Mouse (Mus musculus) midbrain, embryonic 11.5 days (tissue): ENCODE measurements around the gene Syngr2. TPM values are rescaled to one million over a fixed set of nuclear protein-coding genes. Genes with fewer than 3 reads are reported as not detected.
A peak's percentile ranks its signal among the peaks of the same experiment; 100 is the strongest.

Experiments used
- ATAC-seq: fragments of 200-750 bp; cut with Nextera tagmentation; 2 replicates; pipeline ENCODE4 v1.8.0; 2017; ENCODE audit warnings: moderate TSS enrichment, moderate library complexity; ENCODE audit not compliant: low FRiP score
- DNase-seq: peaks from one replicate; pipeline ENCODE4 v3.0.0; 2015; ENCODE audit warnings: low spot score; ENCODE audit errors: missing footprints
- H3K27ac ChIP-seq: fragments of 300-500 bp; sonication (generic); 2 replicates; pipeline ENCODE4 v1.5.1; 2014; ENCODE audit warnings: low read depth, low read length
- H3K27me3 ChIP-seq: fragments of 300-500 bp; sonication (generic); 2 replicates; pipeline ENCODE4 v1.6.1; 2014; ENCODE audit warnings: mild to moderate bottlenecking, low read length, moderate library complexity, mixed read lengths; ENCODE audit not compliant: control insufficient read depth, insufficient read depth
- H3K36me3 ChIP-seq: fragments of 300-500 bp; sonication (generic); 2 replicates; pipeline ENCODE4 v1.6.1; 2014; ENCODE audit warnings: mild to moderate bottlenecking, low read length, moderate library complexity, mixed read lengths; ENCODE audit not compliant: control insufficient read depth, insufficient read depth
- H3K4me1 ChIP-seq: fragments of 300-500 bp; sonication (generic); 2 replicates; pipeline ENCODE4 v1.6.1; 2014; ENCODE audit warnings: low read length; ENCODE audit not compliant: control insufficient read depth, insufficient read depth
- H3K4me2 ChIP-seq: fragments of 300-500 bp; sonication (generic); 2 replicates; pipeline ENCODE4 v1.6.1; 2014; ENCODE audit warnings: mild to moderate bottlenecking, moderate library complexity
- H3K4me3 ChIP-seq: fragments of 300-500 bp; sonication (generic); 2 replicates; pipeline ENCODE4 v1.5.1; 2014; ENCODE audit warnings: low read depth, low read length
- H3K9ac ChIP-seq: fragments of 300-500 bp; sonication (generic); 2 replicates; pipeline ENCODE4 v1.6.1; 2014; ENCODE audit warnings: low read length
- H3K9me3 ChIP-seq: fragments of 300-500 bp; sonication (generic); 2 replicates; pipeline ENCODE4 v1.6.1; 2016; ENCODE audit warnings: low read length; ENCODE audit not compliant: control insufficient read depth
- WGBS: fragments of 180-500 bp; shearing (Covaris S2); extraction: QIAGEN DNeasy Blood & Tissue Kit; methylation state at CpG from one replicate; pipeline ENCODE4 v1.1.7; 2014; 5-methylcytosine and 5-hydroxymethylcytosine counted together
- polyA plus RNA-seq: library from polyadenylated mRNA; unstranded; fragments of >200 nt; fragmentation: Nextera tagmentation; extraction: Ambion mirVana; gene quantifications from 2 replicates; pipeline ENCODE4 v1.2.1, GENCODE M21; 2014

The Syngr2 gene
- polyA plus RNA-seq, 1 experiment from 2014 or later, result 36.4 TPM

GRCm38 (mm10) chr11:117857462-117857861, 48.0 kb downstream of the Syngr2 start:
- no peak overlapping the region for H3K4me2 ChIP-seq
- no peaks in the 10 kb centered on the region for H3K9me3 ChIP-seq
- no peak overlapping the region for H3K9ac ChIP-seq
- H3K27me3 ChIP-seq, result peaks cover 17% of the 10 kb centered on the region
- H3K4me3 ChIP-seq, result no peak overlapping the region
- ATAC-seq (no peak), DNase-seq (no peak)
- peaks cover 37% of the 10 kb centered on the region for H3K36me3 ChIP-seq
- WGBS, result 97% methylated on average over 10 of the region's 10 CpGs
- H3K4me1 ChIP-seq, result no peaks in the 10 kb centered on the region
- H3K27ac ChIP-seq, result no peak overlapping the region

- no peak for DNase-seq
- WGBS, result 58% methylated on average over 3 of the region's 3 CpGs
- ATAC-seq, result no peak
- H3K4me1 ChIP-seq, result peaks cover 5% of the 10 kb centered on the region
- H3K36me3 ChIP-seq, result peaks cover 29% of the 10 kb centered on the region
- H3K27me3 ChIP-seq, result peaks cover 22% of the 10 kb centered on the region
- no peak overlapping the region for H3K27ac ChIP-seq
- H3K4me2 ChIP-seq, result no peak overlapping the region
- H3K4me3 ChIP-seq, result no peak overlapping the region
- H3K9ac ChIP-seq, result no peak overlapping the region
- H3K9me3 ChIP-seq, result no peaks in the 10 kb centered on the region
Observed at GRCm38 (mm10) chr11:117858392-117858791, 48.9 kb downstream of the Syngr2 start.

DNA sequence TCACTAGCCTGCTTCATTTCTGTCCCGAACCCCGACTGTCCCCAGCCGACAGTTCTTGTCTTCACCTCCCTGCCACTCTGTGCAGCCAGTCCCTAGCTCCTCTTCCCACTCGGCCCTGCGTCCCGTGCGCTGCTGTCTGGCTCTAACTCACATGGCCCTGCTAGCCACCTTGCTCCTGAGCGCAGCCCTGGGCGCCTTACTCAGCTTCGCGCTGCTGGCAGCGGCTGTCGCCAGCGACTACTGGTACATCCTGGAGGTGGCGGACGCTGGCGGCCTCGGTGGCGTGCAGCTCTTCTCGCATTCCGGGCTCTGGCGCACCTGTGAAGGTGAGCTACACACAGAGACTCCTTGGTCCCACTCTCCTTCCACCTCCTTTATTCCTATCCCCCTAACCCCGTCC, 51.1 kb downstream of the Syngr2 start, which contains the start of gene Tmem235:
Gene Tmem235 (plus strand): TSS at position 152 of the 400 bp plus-strand sequence.
- Histone ChIP-seq H3K9me3 (no peaks in the 10 kb centered on the region), H3K36me3 (peaks cover 18% of the 10 kb centered on the region), H3K27me3 (peaks cover 22% of the 10 kb centered on the region), H3K9ac (no peak within 1 kb of the TSS), H3K27ac (no peak within 1 kb of the TSS), H3K4me1 (peaks cover 13% of the 10 kb centered on the region), H3K4me2 (0 out of 2 replicates have a peak within 1 kb of the TSS, but pooled peaks have one; percentile 4), H3K4me3 (no peak within 1 kb of the TSS)
- ATAC-seq, result no peak
- DNase-seq, result no peak
- WGBS, result 4% methylated on average over 23 of the region's 23 CpGs

DNA sequence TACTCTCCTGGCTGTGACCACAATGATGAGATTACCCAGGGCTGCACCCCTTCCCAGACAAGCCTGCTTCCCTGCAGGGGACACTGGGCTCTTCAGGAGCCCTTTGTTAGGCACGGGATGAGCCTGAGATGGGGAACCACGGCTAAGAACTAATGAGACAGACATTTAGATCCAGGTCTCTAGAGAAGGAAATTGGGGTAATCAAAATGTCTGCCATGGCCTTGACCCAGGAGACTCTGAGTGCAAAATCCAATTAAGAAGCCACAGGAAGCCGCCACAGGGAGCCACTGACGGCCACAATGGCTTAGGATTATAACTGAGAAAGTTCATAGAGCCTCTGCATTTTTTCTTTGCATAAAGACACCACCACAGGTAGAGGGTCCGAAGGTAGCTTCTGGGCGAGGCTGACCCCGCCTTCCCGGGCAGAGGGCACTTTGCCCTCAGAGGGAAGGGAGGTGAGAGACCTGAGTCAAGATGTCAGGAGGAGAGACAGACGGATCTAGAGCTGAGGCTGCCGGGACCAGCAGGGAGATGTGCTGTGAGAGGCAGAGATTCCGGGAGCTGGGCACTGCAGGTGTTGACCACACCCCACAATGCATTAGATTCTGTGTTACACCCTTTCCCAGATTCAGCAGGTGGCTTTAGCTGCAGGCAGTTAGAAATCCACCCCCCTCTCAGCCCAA, 53.8 kb downstream of the Syngr2 start:
- DNase-seq, result no peak
- Histone ChIP-seq H3K27ac (no peak overlapping the region), H3K36me3 (no peaks in the 10 kb centered on the region), H3K4me3 (no peak overlapping the region), H3K9ac (no peak overlapping the region), H3K27me3 (peaks cover 22% of the 10 kb centered on the region), H3K4me2 (no peak overlapping the region), H3K4me1 (peaks cover 23% of the 10 kb centered on the region), H3K9me3 (no peaks in the 10 kb centered on the region)
- whole genome bisulfite sequencing, result 19% methylated on average over 11 of the region's 11 CpGs
- ATAC-seq, result no peak

Other genes with a start within 250 kb of the Syngr2 start
- 14.6 and 15.1 TPM in 2 replicates for gene Tnrc6c, start 155.4 kb upstream of the Syngr2 start, polyA plus RNA-seq
- gene Tmc8, start 27.6 kb upstream of the Syngr2 start, polyA plus RNA-seq, result 1.0 and 1.2 TPM in 2 replicates
- gene Tmc6, start 27.5 kb upstream of the Syngr2 start, polyA plus RNA-seq, result 4.5 and 4.7 TPM in 2 replicates
- 0.65 and 1.3 TPM in 2 replicates for gene 6030468B19Rik, start 12.0 kb upstream of the Syngr2 start, polyA plus RNA-seq
- 0.15 and 0.20 TPM in 2 replicates for gene Gm20708, start within 50 bp of the Syngr2 start, polyA plus RNA-seq
- gene Afmid, start 16.3 kb downstream of the Syngr2 start, polyA plus RNA-seq, result 2.8 and 3.9 TPM in 2 replicates
- gene Tk1, start 16.4 kb downstream of the Syngr2 start, polyA plus RNA-seq, result 87.1 and 89.7 TPM in 2 replicates
- gene Birc5, start 39.6 kb downstream of the Syngr2 start, polyA plus RNA-seq, result 346 and 363 TPM in 2 replicates
- not detected in 2 replicates for gene Tmem235, start 51.1 kb downstream of the Syngr2 start, polyA plus RNA-seq
- gene Tha1, start 63.8 kb downstream of the Syngr2 start, polyA plus RNA-seq, result 1.7 and 2.4 TPM in 2 replicates
- gene Socs3, start 160.4 kb downstream of the Syngr2 start, polyA plus RNA-seq, result 5.5 and 5.9 TPM in 2 replicates
- gene Pgs1, start 176.6 kb downstream of the Syngr2 start, polyA plus RNA-seq, result 40.2 and 42.7 TPM in 2 replicates